Mouse (Mus musculus) ES-Bruce4 (cell line): ENCODE data around the gene Tcf7l2. TPM values are rescaled to one million over a fixed set of nuclear protein-coding genes. Genes with fewer than 3 reads are reported as not detected.

ENCODE experiments used
- H3K27ac ChIP-seq: 2 replicates; pipeline ENCODE4 v1.5.1; 2012; ENCODE audit warnings: low read length, inconsistent platforms; ENCODE audit not compliant: insufficient read depth
- H3K27me3 ChIP-seq: 2 replicates; pipeline ENCODE4 v1.6.1; 2012; ENCODE audit warnings: mild to moderate bottlenecking, low read length, inconsistent platforms; ENCODE audit not compliant: control insufficient read depth, poor library complexity, insufficient read depth, severe bottlenecking
- H3K36me3 ChIP-seq: 2 replicates; pipeline ENCODE4 v1.6.1; 2012; ENCODE audit warnings: inconsistent platforms, mild to moderate bottlenecking, low read length, moderate library complexity; ENCODE audit not compliant: control insufficient read depth, poor library complexity, insufficient read depth, severe bottlenecking
- H3K4me1 ChIP-seq: one replicate; pipeline ENCODE4 v1.8.1; 2011; ENCODE audit warnings: low read length; ENCODE audit not compliant: control insufficient read depth, insufficient read depth
- H3K4me3 ChIP-seq: 2 replicates; pipeline ENCODE4 v1.5.1; 2011; ENCODE audit warnings: low read depth, mild to moderate bottlenecking, low read length
- H3K9ac ChIP-seq: 2 replicates; pipeline ENCODE4 v1.6.1; 2012; ENCODE audit warnings: low read depth, mild to moderate bottlenecking, inconsistent platforms; ENCODE audit not compliant: poor library complexity, severe bottlenecking
- H3K9me3 ChIP-seq: replicated peaks from 2 replicates; pipeline ENCODE4 v1.6.1; 2012; ENCODE audit warnings: mild to moderate bottlenecking, low read length, inconsistent platforms; ENCODE audit not compliant: control insufficient read depth, poor library complexity, insufficient read depth, severe bottlenecking
- CTCF ChIP-seq: IDR thresholded peaks from one replicate; pipeline ENCODE4 v1.8.1; 2011; ENCODE audit warnings: low read depth, low read length
- EP300 ChIP-seq: IDR thresholded peaks from 2 replicates; pipeline ENCODE4 v1.6.1; 2011; ENCODE audit warnings: low read depth, low read length; ENCODE audit not compliant: insufficient read depth
- POLR2A ChIP-seq: IDR thresholded peaks from one replicate; pipeline ENCODE4 v1.8.1; 2011; ENCODE audit warnings: low read length; ENCODE audit not compliant: insufficient read depth
- polyA plus RNA-seq: library from polyadenylated mRNA; stranded (reverse); fragments of >200 nt; gene quantifications from 2 replicates; pipeline ENCODE4 v1.2.4, GENCODE M21; 2011; ENCODE audit warnings: low read depth; ENCODE audit not compliant: missing spikeins, insufficient read depth, insufficient read length

Gene Tcf7l2
- polyA plus RNA-seq, 1 experiment, result 23.8 TPM

DNA sequence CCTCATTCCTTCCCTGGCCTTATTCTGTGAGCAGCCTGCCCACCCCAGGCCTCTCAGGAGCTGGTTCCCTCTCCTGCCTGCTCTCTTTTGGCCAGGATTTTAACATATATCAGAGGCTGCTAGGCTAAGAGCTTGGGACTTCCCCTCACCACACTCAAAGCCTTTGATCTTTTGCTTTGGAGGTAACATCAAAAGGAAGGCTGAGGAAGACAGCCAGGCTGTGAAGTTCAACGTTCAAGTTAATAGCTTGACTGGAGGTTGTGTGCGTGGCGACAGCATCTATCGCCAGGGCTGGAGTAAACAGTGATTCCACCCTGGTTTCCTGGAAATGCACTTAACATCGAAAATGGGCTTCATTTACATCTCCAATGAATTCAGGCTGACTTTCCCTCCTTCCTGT lies 51.0 kb downstream of the Tcf7l2 start:
- Histone ChIP-seq H3K9ac (no peak overlapping the region), H3K4me3 (no peak overlapping the region), H3K27me3 (no peaks in the 10 kb centered on the region), H3K27ac (no peak overlapping the region), H3K4me1 (peaks cover 1% of the 10 kb centered on the region), H3K36me3 (no peaks in the 10 kb centered on the region), H3K9me3 (no peaks in the 10 kb centered on the region)
- no peak for TF ChIP-seq POLR2A
- no peak for TF ChIP-seq CTCF
- TF ChIP-seq EP300, result no peak

DNA sequence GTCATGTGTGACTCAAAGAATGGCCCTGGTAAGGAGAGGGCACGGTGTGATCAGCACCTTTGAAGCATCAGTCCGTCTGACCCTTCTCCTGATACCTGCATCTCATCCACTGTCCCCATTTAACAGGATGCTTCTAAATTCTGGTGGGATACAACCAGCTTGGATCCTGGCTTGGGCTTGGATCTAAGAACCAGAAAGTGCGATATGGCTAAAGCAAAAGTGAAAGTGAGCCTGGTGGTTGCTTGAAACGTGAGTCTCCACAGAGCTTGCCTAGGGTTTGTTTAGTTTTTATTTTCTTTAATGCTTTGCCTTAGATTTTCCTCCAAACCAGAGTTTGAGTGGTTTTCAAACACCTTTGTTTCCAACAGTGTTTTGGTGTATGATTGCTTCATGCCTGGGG lies 51.4 kb downstream of the Tcf7l2 start:
- Histone ChIP-seq H3K27me3 (no peaks in the 10 kb centered on the region), H3K9ac (no peak overlapping the region), H3K4me1 (no peaks in the 10 kb centered on the region), H3K4me3 (no peak overlapping the region), H3K36me3 (no peaks in the 10 kb centered on the region), H3K9me3 (no peaks in the 10 kb centered on the region), H3K27ac (no peak overlapping the region)
- no peak for TF ChIP-seq POLR2A
- no peak for TF ChIP-seq CTCF
- no peak for TF ChIP-seq EP300

DNA sequence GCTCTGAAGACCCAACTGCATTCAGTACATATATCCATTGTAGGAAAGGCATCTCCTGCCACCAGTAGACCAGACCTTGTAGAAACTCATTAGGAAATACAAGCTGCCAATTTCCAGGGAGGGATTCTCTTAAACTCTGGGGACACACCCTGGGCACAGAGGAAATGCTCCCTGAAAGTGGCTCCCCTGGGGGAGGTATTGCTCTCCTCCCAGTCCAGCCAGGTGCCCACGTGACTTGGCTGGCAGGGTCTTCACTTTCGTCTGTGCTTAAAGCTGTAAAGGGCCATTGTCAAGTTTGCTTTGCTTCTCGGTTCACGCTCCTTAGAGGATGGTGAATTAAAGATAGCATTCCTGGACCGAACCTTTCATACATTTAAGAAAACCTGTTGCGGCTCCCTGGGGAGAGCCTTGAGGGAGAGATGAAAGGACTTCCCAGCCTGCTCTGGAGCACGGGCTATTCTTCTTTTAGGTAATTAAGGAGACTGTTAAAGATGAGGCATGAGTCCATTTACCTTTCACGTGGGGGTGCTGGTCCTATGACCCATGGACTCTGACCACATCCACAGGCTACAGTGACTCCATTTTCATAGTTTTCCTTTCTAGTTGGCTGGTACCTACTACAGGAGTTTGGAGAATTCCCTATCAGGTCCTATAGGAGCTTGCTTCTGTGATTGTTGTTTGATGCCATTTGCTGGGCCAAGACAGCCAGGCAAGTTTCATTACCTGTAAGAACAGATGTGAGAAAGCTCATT lies 52.8 kb downstream of the Tcf7l2 start:
- Histone ChIP-seq H3K27me3 (no peaks in the 10 kb centered on the region), H3K9me3 (no peaks in the 10 kb centered on the region), H3K9ac (no peak overlapping the region), H3K36me3 (no peaks in the 10 kb centered on the region), H3K4me1 (no peaks in the 10 kb centered on the region), H3K4me3 (no peak overlapping the region), H3K27ac (no peak overlapping the region)
- no peak for TF ChIP-seq CTCF

DNA sequence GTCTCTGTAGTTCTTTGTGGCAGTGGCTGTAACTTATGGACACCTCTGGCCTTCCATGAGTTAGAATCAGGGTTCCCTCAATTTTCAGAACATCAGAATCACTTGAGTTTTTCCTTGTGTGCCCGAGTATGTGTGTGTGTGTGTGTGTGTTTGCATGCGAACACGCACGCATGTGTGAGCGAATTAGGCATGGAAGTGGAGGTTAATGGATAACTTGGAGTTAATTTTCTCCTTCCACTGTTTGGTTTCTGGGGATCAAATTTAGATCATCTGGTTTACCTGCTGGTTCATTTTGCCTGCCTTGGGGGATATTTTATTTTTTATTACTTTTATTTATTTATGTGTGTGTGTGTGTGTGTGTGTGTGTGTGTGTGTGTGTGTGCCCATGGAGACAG lies 53.3 kb downstream of the Tcf7l2 start:
- Histone ChIP-seq H3K27ac (no peak overlapping the region), H3K9ac (no peak overlapping the region), H3K4me1 (no peaks in the 10 kb centered on the region), H3K36me3 (no peaks in the 10 kb centered on the region), H3K27me3 (no peaks in the 10 kb centered on the region), H3K4me3 (no peak overlapping the region), H3K9me3 (no peaks in the 10 kb centered on the region)
- TF ChIP-seq CTCF (no peak), EP300 (no peak), POLR2A (no peak)

DNA sequence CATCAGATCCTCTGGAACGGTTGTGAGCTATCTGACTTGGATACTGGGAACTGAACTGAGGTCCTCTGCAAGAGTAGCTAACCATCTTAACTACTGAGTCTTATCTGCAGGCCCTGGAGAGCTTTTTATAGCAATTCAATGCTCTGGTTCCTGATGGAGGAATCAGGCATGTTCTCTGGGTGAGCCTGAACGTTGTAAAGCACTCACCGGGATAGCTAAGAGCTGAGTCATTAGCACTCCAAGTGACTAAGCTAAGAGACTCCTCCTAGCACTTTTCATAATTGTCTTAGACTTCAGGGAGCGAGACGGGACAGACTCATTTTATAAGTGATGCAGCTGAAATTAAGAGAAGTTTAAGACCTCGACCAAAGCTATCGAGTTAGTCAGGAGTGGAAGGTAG lies 53.7 kb downstream of the Tcf7l2 start:
- TF ChIP-seq POLR2A, result no peak
- Histone ChIP-seq H3K27me3 (no peaks in the 10 kb centered on the region), H3K9me3 (no peaks in the 10 kb centered on the region), H3K9ac (no peak overlapping the region), H3K36me3 (no peaks in the 10 kb centered on the region), H3K4me3 (no peak overlapping the region), H3K27ac (no peak overlapping the region), H3K4me1 (no peaks in the 10 kb centered on the region)

DNA sequence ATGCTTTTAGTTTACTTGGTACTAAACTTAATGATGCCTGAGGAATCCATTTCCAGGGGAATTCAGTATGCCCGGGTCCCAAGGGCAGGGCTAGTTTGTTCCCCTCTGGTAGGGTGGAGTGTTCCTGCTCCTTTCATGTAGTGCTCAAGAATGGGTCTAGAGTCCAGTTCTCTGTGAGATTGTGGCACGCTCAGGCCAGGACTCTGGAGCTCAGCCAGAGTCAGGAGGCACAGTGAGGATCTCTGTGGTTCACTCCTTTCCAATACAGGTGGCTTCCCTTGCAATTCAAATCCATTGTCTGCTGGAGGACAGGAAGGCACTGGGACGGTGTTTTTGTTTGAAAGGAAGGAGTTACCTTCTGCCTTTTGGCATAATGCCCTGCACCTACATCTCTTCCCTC lies 56.2 kb downstream of the Tcf7l2 start:
- TF ChIP-seq POLR2A, result no peak
- no peak for TF ChIP-seq CTCF
- no peak for TF ChIP-seq EP300
- H3K9me3 ChIP-seq, result no peaks in the 10 kb centered on the region
- H3K27ac ChIP-seq, result no peak overlapping the region
- H3K27me3 ChIP-seq, result no peaks in the 10 kb centered on the region
- H3K4me3 ChIP-seq, result no peak overlapping the region
- no peak overlapping the region for H3K9ac ChIP-seq
- no peaks in the 10 kb centered on the region for H3K4me1 ChIP-seq
- no peaks in the 10 kb centered on the region for H3K36me3 ChIP-seq
